Mouse (Mus musculus): ENCODE results near the gene Kcnq1.
A peak's percentile ranks its signal among the peaks of the same experiment; 100 is the strongest.

The Kcnq1 gene

GRCm38 (mm10) chr7:143132815-143133214 lies 26.7 kb downstream of the Kcnq1 start:
- peak in 1 of 2 experiments; percentile 23 for DNase-seq (ENCODE audit: low read depth in 1 of 2, low spot score in 2 of 2)

GRCm38 (mm10) chr7:143136125-143136524 lies 30.0 kb downstream of the Kcnq1 start:
- DNase-seq (ENCODE audit: low read depth in 1 of 2, low spot score in 2 of 2) = no peak

- no peak for DNase-seq (ENCODE audit: low read depth in 1 of 2, low spot score in 2 of 2)
Measured at GRCm38 (mm10) chr7:143136561-143136960, 30.4 kb downstream of the Kcnq1 start.

- no peak for DNase-seq (ENCODE audit: low read depth in 1 of 2, low spot score in 2 of 2)
Measured at GRCm38 (mm10) chr7:143138789-143139188, 32.6 kb downstream of the Kcnq1 start.

- no peak for DNase-seq (ENCODE audit: low read depth in 1 of 2, low spot score in 2 of 2)
Measured at GRCm38 (mm10) chr7:143139932-143140331, 33.8 kb downstream of the Kcnq1 start.

- DNase-seq (ENCODE audit: low read depth in 1 of 2, low spot score in 2 of 2) = no peak
Measured at GRCm38 (mm10) chr7:143142680-143143079, 36.5 kb downstream of the Kcnq1 start.

- DNase-seq (ENCODE audit: low read depth in 1 of 2, low spot score in 2 of 2) = no peak
Measured at GRCm38 (mm10) chr7:143147015-143147414, 40.9 kb downstream of the Kcnq1 start.

GRCm38 (mm10) chr7:143151171-143151570 lies 45.0 kb downstream of the Kcnq1 start:
- DNase-seq (ENCODE audit: low read depth in 1 of 2, low spot score in 2 of 2) = no peak

GRCm38 (mm10) chr7:143152350-143152749 lies 46.2 kb downstream of the Kcnq1 start:
- no peak for DNase-seq (ENCODE audit: low read depth in 1 of 2, low spot score in 2 of 2)

GRCm38 (mm10) chr7:143153915-143154373 lies 47.8 kb downstream of the Kcnq1 start:
- peak; percentile 33 to 46 for DNase-seq (ENCODE audit: low read depth in 1 of 2, low spot score in 2 of 2)

- DNase-seq (ENCODE audit: low read depth in 1 of 2, low spot score in 2 of 2) = no peak
Measured at GRCm38 (mm10) chr7:143154458-143154871, 48.3 kb downstream of the Kcnq1 start.

GRCm38 (mm10) chr7:143155257-143155656 lies 49.1 kb downstream of the Kcnq1 start:
- no peak for DNase-seq (ENCODE audit: low read depth in 1 of 2, low spot score in 2 of 2)

- DNase-seq (ENCODE audit: low read depth in 1 of 2, low spot score in 2 of 2) = no peak
Measured at GRCm38 (mm10) chr7:143158690-143159425, 52.7 kb downstream of the Kcnq1 start.

- DNase-seq (ENCODE audit: low read depth in 1 of 2, low spot score in 2 of 2) = no peak
Measured at GRCm38 (mm10) chr7:143159446-143159845, 53.3 kb downstream of the Kcnq1 start.

GRCm38 (mm10) chr7:143160057-143160456 lies 53.9 kb downstream of the Kcnq1 start:
- no peak for DNase-seq (ENCODE audit: low read depth in 1 of 2, low spot score in 2 of 2)

GRCm38 (mm10) chr7:143162051-143162450 lies 55.9 kb downstream of the Kcnq1 start:
- DNase-seq (ENCODE audit: low read depth in 1 of 2, low spot score in 2 of 2) = no peak

- no peak for DNase-seq (ENCODE audit: low read depth in 1 of 2, low spot score in 2 of 2)
Measured at GRCm38 (mm10) chr7:143164074-143164473, 57.9 kb downstream of the Kcnq1 start.

- no peak for DNase-seq (ENCODE audit: low read depth in 1 of 2, low spot score in 2 of 2)
Measured at GRCm38 (mm10) chr7:143165687-143166265, 59.6 kb downstream of the Kcnq1 start.

- DNase-seq (ENCODE audit: low read depth in 1 of 2, low spot score in 2 of 2) = no peak
Measured at GRCm38 (mm10) chr7:143167275-143167674, 61.1 kb downstream of the Kcnq1 start.

GRCm38 (mm10) chr7:143169371-143169770 lies 63.2 kb downstream of the Kcnq1 start:
- no peak for DNase-seq (ENCODE audit: low read depth in 1 of 2, low spot score in 2 of 2)

GRCm38 (mm10) chr7:143172914-143173547 lies 66.9 kb downstream of the Kcnq1 start:
- DNase-seq (ENCODE audit: low read depth in 1 of 2, low spot score in 2 of 2) = no peak

- DNase-seq (ENCODE audit: low read depth in 1 of 2, low spot score in 2 of 2) = no peak
Measured at GRCm38 (mm10) chr7:143174633-143175032, 68.5 kb downstream of the Kcnq1 start.
